Mouse (Mus musculus) adrenal gland, postnatal 10 days (tissue): ENCODE measurements at regions not wholly inside any gene's neighbourhood (a gene's known extent, or its start where the extent isn't known, plus 50 kb on each side); places are given as distances from the start of the nearest gene placed in this dataset.
"Not testable (repeated sequence)": the region's sequence is repeated elsewhere in the genome, so short reads cannot be mapped to it uniquely, and the experiment has no call there.

Experiments
- DNase-seq: peaks from one replicate; pipeline ENCODE4 v3.0.0; 2021; ENCODE audit warnings: mixed read lengths

- not testable (repeated sequence) for DNase-seq
Measured at GRCm38 (mm10) chr1:23316288-23316687, 81.3 kb downstream of the Ogfrl1 start.

GRCm38 (mm10) chr1:23314863-23315262 is 82.7 kb downstream of the Ogfrl1 start:
- not testable (repeated sequence) for DNase-seq

- no peak for DNase-seq
Measured at GRCm38 (mm10) chr1:23292718-23293117, 104.9 kb downstream of the Ogfrl1 start.

- peak; percentile 58 for DNase-seq
Measured at GRCm38 (mm10) chr1:23286741-23287140, 110.8 kb downstream of the Ogfrl1 start.

- DNase-seq, result no peak
Measured at GRCm38 (mm10) chr1:23282870-23283219, 114.7 kb downstream of the Ogfrl1 start.

GRCm38 (mm10) chr1:23282215-23282869 is 115.2 kb downstream of the Ogfrl1 start:
- DNase-seq, result no peak

- DNase-seq, result peak; percentile 24
Measured at GRCm38 (mm10) chr1:23279827-23280226, 117.7 kb downstream of the Ogfrl1 start.

- DNase-seq, result no peak
Measured at GRCm38 (mm10) chr1:23272077-23272476, 125.5 kb downstream of the Ogfrl1 start.

GRCm38 (mm10) chr1:23270910-23271822 is 126.4 kb downstream of the Ogfrl1 start:
- DNase-seq, result peak; percentile 25

GRCm38 (mm10) chr1:23268062-23268461 is 129.5 kb downstream of the Ogfrl1 start:
- DNase-seq, result no peak

GRCm38 (mm10) chr1:23265556-23266232 is 131.9 kb downstream of the Ogfrl1 start:
- no peak for DNase-seq

GRCm38 (mm10) chr1:23264251-23264650 is 133.3 kb downstream of the Ogfrl1 start:
- no peak for DNase-seq

GRCm38 (mm10) chr1:23263798-23264197 is 133.8 kb downstream of the Ogfrl1 start:
- DNase-seq, result no peak

- DNase-seq, result no peak
Measured at GRCm38 (mm10) chr1:23261652-23262051, 135.9 kb downstream of the Ogfrl1 start.

- peak; percentile 31 for DNase-seq
Measured at GRCm38 (mm10) chr1:23257306-23257895, 140.2 kb downstream of the Ogfrl1 start.

- DNase-seq, result peak; percentile 92
Measured at GRCm38 (mm10) chr1:23256630-23257001, 141.0 kb downstream of the Ogfrl1 start.

GRCm38 (mm10) chr1:23255925-23256629 is 141.5 kb downstream of the Ogfrl1 start:
- peak; percentile 98 for DNase-seq

GRCm38 (mm10) chr1:23254235-23254634 is 143.3 kb downstream of the Ogfrl1 start:
- no peak for DNase-seq

- DNase-seq, result no peak
Measured at GRCm38 (mm10) chr1:23231522-23231921, 129.5 kb upstream of the 4933415F23Rik start.

- no peak for DNase-seq
Measured at GRCm38 (mm10) chr1:23228478-23228877, 126.4 kb upstream of the 4933415F23Rik start.

GRCm38 (mm10) chr1:23214462-23215158 is 112.6 kb upstream of the 4933415F23Rik start:
- no peak for DNase-seq
